Mouse (Mus musculus): ENCODE results near the gene Saa1.
"Not testable (repeated sequence)": the region's sequence is repeated elsewhere in the genome, so short reads cannot be mapped to it uniquely, and the experiment has no call there.

The Saa1 gene

GRCm38 (mm10) chr7:46742880-46743279 lies at the start of gene Saa1:
Gene Saa1, minus strand, starts transcription at chr7:46742980.
- in situ Hi-C loops (cut with MboI; ENCODE audit: unreplicated experiment in 2 of 2), result not testable (repeated sequence)

GRCm38 (mm10) chr7:46789177-46789849 lies 46.5 kb upstream of the Saa1 start:
- in situ Hi-C loops (cut with MboI; ENCODE audit: unreplicated experiment in 2 of 2), result no loop called here

- in situ Hi-C loops (cut with MboI; ENCODE audit: unreplicated experiment in 2 of 2), result loop anchor here (5.0 to 25.0 kb wide), 4 partner anchors 58 to 683 kb away; partner anchors contain the start of genes Kcnc1 (in 1 of the 2) and Saal1 (in 1 of the 2)
Measured at GRCm38 (mm10) chr7:46770706-46771105, 27.9 kb upstream of the Saa1 start.

DNA sequence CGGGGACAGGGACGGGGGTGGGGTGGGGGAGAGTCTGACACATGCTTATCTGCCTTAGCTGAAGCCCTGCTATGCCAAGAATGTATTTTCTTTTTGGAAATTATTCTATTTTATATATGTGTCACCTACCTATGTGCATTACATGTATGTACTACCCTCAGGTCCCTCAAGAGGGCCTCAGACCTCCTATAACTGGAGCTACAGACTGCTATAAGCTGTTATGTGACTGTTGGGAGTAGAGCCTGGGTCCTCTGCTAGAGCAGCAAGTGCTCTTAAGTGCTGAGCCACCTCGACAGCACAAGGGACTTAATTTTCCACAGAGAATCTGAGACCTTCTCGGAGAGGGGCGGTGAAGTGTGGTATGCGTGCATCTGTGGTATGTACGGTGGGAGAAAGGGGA lies 25.7 kb upstream of the Saa1 start:
- in situ Hi-C loops (cut with MboI; ENCODE audit: unreplicated experiment in 2 of 2), result loop anchor here (5.0 to 25.0 kb wide), 3 partner anchors 56 to 681 kb away; partner anchors contain the start of gene Saal1 (in 1 of the 2)

DNA sequence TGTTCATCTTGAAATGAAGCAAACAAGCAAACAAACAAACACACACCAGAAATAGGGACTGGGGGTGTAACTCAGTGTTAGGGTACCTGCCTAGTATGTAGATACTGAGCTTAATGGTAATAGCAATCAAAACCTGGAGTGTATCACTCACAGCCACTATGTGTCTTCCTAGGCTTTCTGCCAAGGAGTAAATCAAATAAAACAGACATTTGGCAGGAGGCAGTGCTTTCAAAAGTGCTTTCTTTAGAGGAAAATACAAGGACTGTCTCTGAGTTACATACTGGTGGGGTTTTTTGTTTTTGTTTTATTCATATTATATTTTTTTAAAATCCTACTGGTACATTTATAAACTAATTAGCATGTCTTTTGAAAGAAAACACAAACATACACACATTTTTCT lies 24.6 kb upstream of the Saa1 start:
- in situ Hi-C loops (cut with MboI; ENCODE audit: unreplicated experiment in 2 of 2), result loop anchor here (5.0 to 25.0 kb wide), 3 partner anchors 55 to 680 kb away; partner anchors contain the start of gene Saal1 (in 1 of the 2)

DNA sequence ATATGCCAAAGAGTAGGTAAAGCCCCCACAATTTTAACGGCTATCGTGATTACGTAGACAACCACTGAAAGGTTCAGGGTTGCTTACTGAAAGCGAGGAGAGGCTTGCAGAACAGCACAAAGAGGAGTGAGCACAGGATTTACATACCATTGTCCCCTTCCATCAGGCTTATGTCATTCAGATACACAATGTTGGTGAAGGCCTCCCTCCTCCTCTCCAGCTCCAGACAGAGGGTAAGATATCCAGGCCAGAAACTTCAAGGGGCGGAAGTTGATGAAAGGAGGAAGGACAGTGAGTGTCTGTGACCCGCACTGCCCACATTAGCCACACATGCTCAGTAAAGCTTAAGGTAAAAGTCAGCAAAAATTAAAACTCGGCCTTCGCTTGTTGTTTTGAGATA lies 21.9 kb upstream of the Saa1 start:
- in situ Hi-C loops (cut with MboI; ENCODE audit: unreplicated experiment in 2 of 2), result loop anchor here (5.0 to 25.0 kb wide), 3 partner anchors 52 to 677 kb away; partner anchors contain the start of gene Saal1 (in 1 of the 2)

- in situ Hi-C loops (cut with MboI; ENCODE audit: unreplicated experiment in 2 of 2), result loop anchor here (10.0 to 25.0 kb wide), 2 partner anchors 488 to 675 kb away; no protein-coding TSS in a partner anchor
Measured at GRCm38 (mm10) chr7:46762601-46763000, 19.8 kb upstream of the Saa1 start.

GRCm38 (mm10) chr7:46761049-46761795 lies 18.4 kb upstream of the Saa1 start:
- in situ Hi-C loops (cut with MboI; ENCODE audit: unreplicated experiment in 2 of 2), result loop anchor here (10.0 to 25.0 kb wide), 2 partner anchors 486 to 674 kb away; no protein-coding TSS in a partner anchor

DNA sequence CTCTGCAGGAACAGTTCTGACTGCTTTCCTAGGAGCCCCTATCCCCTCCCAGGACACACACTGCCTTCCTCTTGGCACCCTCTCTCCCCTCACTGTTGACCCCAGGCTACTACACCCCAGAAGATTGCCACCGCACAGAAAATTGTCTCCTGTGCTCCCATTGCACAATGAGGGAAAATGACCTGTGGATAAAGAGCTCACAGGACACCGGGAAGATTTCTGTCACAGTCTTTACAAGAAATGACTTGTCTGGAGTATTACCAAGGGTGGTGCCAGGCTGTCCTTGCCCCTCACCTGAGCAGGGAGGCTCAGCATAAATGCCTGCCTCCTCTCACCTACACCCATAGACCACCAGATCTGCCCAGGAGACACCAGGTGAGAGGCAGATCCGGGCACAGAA lies 8.7 kb upstream of the Saa1 start, which contains the start of gene Saa2:
Gene Saa2 (plus strand): TSS at position 301 of the 400 bp plus-strand sequence.
- in situ Hi-C loops (cut with MboI; ENCODE audit: unreplicated experiment in 2 of 2), result loop anchor here in 1 of 2 experiments (25.0 kb wide), 1 partner anchor 664 kb away; no protein-coding TSS in a partner anchor

GRCm38 (mm10) chr7:46748459-46748858 lies 5.7 kb upstream of the Saa1 start:
- in situ Hi-C loops (cut with MboI; ENCODE audit: unreplicated experiment in 2 of 2), result no loop called here

- in situ Hi-C loops (cut with MboI; ENCODE audit: unreplicated experiment in 2 of 2), result no loop called here
Measured at GRCm38 (mm10) chr7:46746381-46746780, 3.6 kb upstream of the Saa1 start.

GRCm38 (mm10) chr7:46745816-46746215 lies 3.0 kb upstream of the Saa1 start:
- in situ Hi-C loops (cut with MboI; ENCODE audit: unreplicated experiment in 2 of 2), result no loop called here

- in situ Hi-C loops (cut with MboI; ENCODE audit: unreplicated experiment in 2 of 2), result not testable (repeated sequence)
Measured at GRCm38 (mm10) chr7:46740041-46740440, 2.7 kb downstream of the Saa1 start.

- in situ Hi-C loops (cut with MboI; ENCODE audit: unreplicated experiment in 2 of 2), result no loop called here
Measured at GRCm38 (mm10) chr7:46738561-46739460, 4.0 kb downstream of the Saa1 start.

DNA sequence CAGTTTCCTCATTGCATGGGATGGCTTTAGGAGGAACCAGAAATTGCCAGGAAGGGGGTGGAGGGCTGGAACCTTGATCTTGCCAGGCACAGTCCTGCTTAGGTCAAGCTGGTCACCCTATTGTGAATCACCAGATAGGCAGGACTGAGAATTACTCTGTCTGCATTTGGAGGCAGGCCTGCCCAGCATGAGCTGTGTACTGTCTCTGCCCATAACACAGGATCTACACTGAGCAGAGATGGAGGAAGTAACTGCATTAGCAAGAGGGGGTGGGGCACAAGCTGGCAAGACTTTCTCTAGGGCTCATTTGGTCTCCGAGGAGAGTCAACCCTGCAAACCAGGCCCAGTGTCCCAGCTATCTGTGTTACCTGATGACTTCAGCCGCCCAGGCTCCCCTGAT lies 7.8 kb downstream of the Saa1 start:
- in situ Hi-C loops (cut with MboI; ENCODE audit: unreplicated experiment in 2 of 2), result no loop called here

DNA sequence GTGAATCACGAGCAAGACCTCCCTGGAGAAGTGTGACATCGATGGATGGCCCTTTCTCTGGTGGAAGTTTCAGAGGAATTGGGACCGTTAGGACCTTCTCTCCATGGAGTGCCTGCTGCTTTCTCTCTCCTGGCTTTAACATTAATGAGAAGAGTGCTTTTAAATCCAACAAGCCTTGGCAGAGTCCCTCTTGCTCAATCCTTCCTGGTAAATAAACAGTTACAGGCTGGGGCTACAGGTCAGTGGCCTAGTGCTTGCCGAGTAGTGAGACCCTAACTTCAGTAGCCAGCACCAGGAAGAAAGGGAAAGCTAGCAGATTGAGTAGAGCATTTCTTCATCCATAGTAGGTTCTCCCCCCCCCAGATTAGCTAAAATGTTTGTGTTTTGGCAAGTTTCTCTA lies 10.3 kb downstream of the Saa1 start, which contains the start of gene Saa4:
Gene Saa4 (minus strand): TSS at position 146 of the 400 bp plus-strand sequence.
- in situ Hi-C loops (cut with MboI; ENCODE audit: unreplicated experiment in 2 of 2), result no loop called here

- in situ Hi-C loops (cut with MboI; ENCODE audit: unreplicated experiment in 2 of 2), result no loop called here
Measured at GRCm38 (mm10) chr7:46727584-46727983, 15.2 kb downstream of the Saa1 start.

- in situ Hi-C loops (cut with MboI; ENCODE audit: unreplicated experiment in 2 of 2), result loop anchor here in 1 of 2 experiments (25.0 kb wide), 1 partner anchor 437 kb away; no protein-coding TSS in a partner anchor
Measured at GRCm38 (mm10) chr7:46724396-46724795, 18.4 kb downstream of the Saa1 start.

- in situ Hi-C loops (cut with MboI; ENCODE audit: unreplicated experiment in 2 of 2), result loop anchor here in 1 of 2 experiments (25.0 kb wide), 1 partner anchor 437 kb away; no protein-coding TSS in a partner anchor
Measured at GRCm38 (mm10) chr7:46723849-46724248, 18.9 kb downstream of the Saa1 start.

DNA sequence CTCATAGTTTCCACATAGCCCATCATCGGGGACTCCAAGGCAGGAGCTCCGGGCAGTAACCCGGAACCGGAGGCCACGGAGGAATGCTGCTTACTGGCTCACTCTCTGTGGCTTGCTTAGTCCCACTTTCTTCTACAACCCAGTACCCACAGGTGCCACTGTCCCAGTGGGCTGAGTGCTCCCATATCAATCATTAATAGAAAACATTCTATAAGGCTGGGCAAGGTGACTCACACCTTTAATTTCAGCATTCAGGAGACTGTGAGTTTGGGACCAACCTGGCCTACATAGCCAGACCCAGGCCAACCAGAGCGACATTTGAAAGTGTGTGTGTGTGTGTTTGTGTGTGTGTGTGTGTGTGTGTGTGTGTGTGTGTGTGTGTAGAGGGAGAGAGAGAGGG lies 19.4 kb downstream of the Saa1 start:
- in situ Hi-C loops (cut with MboI; ENCODE audit: unreplicated experiment in 2 of 2), result loop anchor here in 1 of 2 experiments (25.0 kb wide), 1 partner anchor 436 kb away; no protein-coding TSS in a partner anchor
